Mouse (Mus musculus) erythroblast, embryonic 14.5 days (primary cell): ENCODE measurements around the gene Phldb2. TPM values are rescaled to one million over a fixed set of nuclear protein-coding genes. Genes with fewer than 3 reads are reported as not detected.

Experiments
- H3K27me3 ChIP-seq: 2 replicates; pipeline ENCODE4 v1.6.1; 2012; ENCODE audit warnings: inconsistent platforms; ENCODE audit not compliant: control insufficient read depth
- H3K36me3 ChIP-seq: 2 replicates; pipeline ENCODE4 v1.6.1; 2012; ENCODE audit warnings: mild to moderate bottlenecking, inconsistent platforms; ENCODE audit not compliant: control insufficient read depth
- H3K4me1 ChIP-seq: 2 replicates; pipeline ENCODE4 v1.6.1; 2012; ENCODE audit warnings: inconsistent platforms; ENCODE audit not compliant: control insufficient read depth
- H3K4me3 ChIP-seq: replicated peaks from 2 replicates; pipeline ENCODE3; 2012; ENCODE audit warnings: moderate library complexity, mild to moderate bottlenecking, inconsistent platforms
- H3K9me3 ChIP-seq: 2 replicates; pipeline ENCODE4 v1.6.1; 2012; ENCODE audit warnings: low read length, inconsistent platforms, mixed read lengths; ENCODE audit not compliant: control insufficient read depth
- GATA1 ChIP-seq: IDR thresholded peaks from 2 replicates; pipeline ENCODE4 v1.6.1; 2012; ENCODE audit warnings: low read length, inconsistent platforms, mixed read lengths
- TAL1 ChIP-seq: IDR thresholded peaks from 3 replicates; pipeline ENCODE4 v1.6.1; 2012; ENCODE audit warnings: low read length, inconsistent platforms, mixed read lengths
- polyA plus RNA-seq: library from polyadenylated mRNA; stranded (reverse); fragments of >175 nt; gene quantifications from 2 replicates; pipeline ENCODE4 v1.2.3, GENCODE M21; 2012

Gene Phldb2
- polyA plus RNA-seq, 1 experiment: 0.01 TPM

GRCm38 (mm10) chr16:45841806-45842205 lies 111.6 kb downstream of the Phldb2 start:
- TF ChIP-seq TAL1 (no peak), GATA1 (no peak)
- Histone ChIP-seq H3K9me3 (no peaks in the 10 kb centered on the region), H3K27me3 (peaks cover 33% of the 10 kb centered on the region), H3K36me3 (no peaks in the 10 kb centered on the region), H3K4me3 (no peak overlapping the region), H3K4me1 (no peaks in the 10 kb centered on the region)

- Histone ChIP-seq H3K36me3 (no peaks in the 10 kb centered on the region), H3K27me3 (peaks cover 33% of the 10 kb centered on the region), H3K4me3 (no peak overlapping the region), H3K9me3 (no peaks in the 10 kb centered on the region), H3K4me1 (no peaks in the 10 kb centered on the region)
- TF ChIP-seq TAL1 (no peak), GATA1 (no peak)
Measured at GRCm38 (mm10) chr16:45841016-45841415, 112.4 kb downstream of the Phldb2 start.

GRCm38 (mm10) chr16:45837541-45838342 lies 115.7 kb downstream of the Phldb2 start:
- no peak overlapping the region for H3K4me3 ChIP-seq
- TF ChIP-seq GATA1 (no peak), TAL1 (no peak)
- no peaks in the 10 kb centered on the region for H3K36me3 ChIP-seq
- H3K27me3 ChIP-seq: peaks cover 6% of the 10 kb centered on the region
- no peaks in the 10 kb centered on the region for H3K4me1 ChIP-seq
- H3K9me3 ChIP-seq: no peaks in the 10 kb centered on the region

GRCm38 (mm10) chr16:45832747-45833108 lies 120.7 kb downstream of the Phldb2 start:
- Histone ChIP-seq H3K4me1 (no peaks in the 10 kb centered on the region), H3K9me3 (no peaks in the 10 kb centered on the region), H3K4me3 (no peak overlapping the region), H3K36me3 (no peaks in the 10 kb centered on the region), H3K27me3 (no peaks in the 10 kb centered on the region)
- TF ChIP-seq GATA1 (no peak), TAL1 (no peak)

- no peaks in the 10 kb centered on the region for H3K4me1 ChIP-seq
- no peaks in the 10 kb centered on the region for H3K9me3 ChIP-seq
- H3K27me3 ChIP-seq: no peaks in the 10 kb centered on the region
- H3K4me3 ChIP-seq: no peak overlapping the region
- no peak for TF ChIP-seq GATA1
- no peak for TF ChIP-seq TAL1
- no peaks in the 10 kb centered on the region for H3K36me3 ChIP-seq
Measured at GRCm38 (mm10) chr16:45832061-45832746, 121.2 kb downstream of the Phldb2 start.

- TF ChIP-seq GATA1: no peak
- no peak for TF ChIP-seq TAL1
- no peaks in the 10 kb centered on the region for H3K27me3 ChIP-seq
- H3K9me3 ChIP-seq: no peaks in the 10 kb centered on the region
- no peak overlapping the region for H3K4me3 ChIP-seq
- H3K36me3 ChIP-seq: no peaks in the 10 kb centered on the region
- H3K4me1 ChIP-seq: no peaks in the 10 kb centered on the region
Measured at GRCm38 (mm10) chr16:45831094-45831872, 122.1 kb downstream of the Phldb2 start.

- Histone ChIP-seq H3K4me1 (no peaks in the 10 kb centered on the region), H3K4me3 (no peak overlapping the region), H3K36me3 (no peaks in the 10 kb centered on the region), H3K9me3 (no peaks in the 10 kb centered on the region), H3K27me3 (no peaks in the 10 kb centered on the region)
- TF ChIP-seq TAL1 (no peak), GATA1 (no peak)
Measured at GRCm38 (mm10) chr16:45830096-45830866, 123.1 kb downstream of the Phldb2 start.

- Histone ChIP-seq H3K4me3 (no peak overlapping the region), H3K27me3 (no peaks in the 10 kb centered on the region)
- TF ChIP-seq TAL1: no peak
- TF ChIP-seq GATA1: no peak
Measured at GRCm38 (mm10) chr16:45825309-45825708, 128.1 kb downstream of the Phldb2 start.

GRCm38 (mm10) chr16:45824025-45824424 lies 129.4 kb downstream of the Phldb2 start:
- Histone ChIP-seq H3K27me3 (no peaks in the 10 kb centered on the region), H3K4me3 (no peak overlapping the region), H3K4me1 (no peaks in the 10 kb centered on the region), H3K9me3 (no peaks in the 10 kb centered on the region), H3K36me3 (no peaks in the 10 kb centered on the region; the same call in 1 of the 2 replicates)
- no peak for TF ChIP-seq TAL1
- no peak for TF ChIP-seq GATA1

More at GRCm38 (mm10) chr16:45825309-45825708, 128.1 kb downstream of the Phldb2 start:
- Histone ChIP-seq H3K36me3 (no peaks in the 10 kb centered on the region; the same call in 1 of the 2 replicates), H3K4me1 (no peaks in the 10 kb centered on the region), H3K9me3 (no peaks in the 10 kb centered on the region)
